Comparison of ENCODE assay signal across 8 mouse cellular contexts in the genomic region with DNA sequence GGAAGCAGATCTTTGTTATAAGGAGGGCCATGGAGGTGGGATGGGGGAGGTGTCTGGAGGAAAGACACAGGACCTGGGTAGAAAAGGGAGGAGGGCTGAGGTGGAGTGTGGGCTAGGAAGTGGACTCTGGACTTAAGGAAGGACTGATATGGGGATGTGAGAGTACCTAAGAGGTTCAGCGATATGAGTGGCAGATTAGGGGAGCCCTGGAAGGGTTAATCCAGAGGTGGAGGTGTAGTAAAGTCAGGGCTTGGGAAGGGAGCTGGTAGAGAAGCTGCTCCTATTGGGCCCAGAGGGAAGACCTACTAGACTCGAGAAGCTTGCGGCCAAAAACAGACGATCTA. TPM values are rescaled to one million over a fixed set of nuclear protein-coding genes. Genes with fewer than 3 reads are reported as not detected.
DNase-seq lines count a peak whose midpoint lies in the region; ATAC-seq lines count a peak whose summit lies in the region.

No protein-coding gene starts in this region.

- no peak for DNase-seq in kidney, postnatal 14 days
- peak; percentile 26 for DNase-seq in brain, adult 2 months (ENCODE audit: low read depth, low spot score)
- DNase-seq in midbrain, embryonic 14.5 days = no peak
- DNase-seq in thymus, postnatal 36 days = no peak
- DNase-seq in spleen, postnatal 10 days (ENCODE audit: low spot score in 2 of 2) = no peak
- DNase-seq in cerebellum, postnatal 4 days (ENCODE audit: low spot score in 2 of 2) = no peak

- WGBS in kidney, embryonic 14.5 days = 45% methylated on average over 4 of the region's 4 CpGs
- 21% methylated on average over 4 of the region's 4 CpGs for WGBS in hindbrain, embryonic 13.5 days
- WGBS in midbrain, embryonic 14.5 days = 30% methylated on average over 4 of the region's 4 CpGs

- no peaks in the 10 kb centered on the region; the same call in 1 of the 2 replicates for H3K36me3 ChIP-seq in kidney, embryonic 14.5 days (ENCODE audit: control insufficient read depth, insufficient read depth, low read length)
- H3K36me3 ChIP-seq in hindbrain, embryonic 13.5 days = peaks cover 20% of the 10 kb centered on the region
- H3K36me3 ChIP-seq in midbrain, embryonic 14.5 days (ENCODE audit: control insufficient read depth, insufficient read depth, low read length) = peaks cover 16% of the 10 kb centered on the region

- no peaks in the 10 kb centered on the region for H3K27me3 ChIP-seq in kidney, embryonic 14.5 days (ENCODE audit: control insufficient read depth, insufficient read depth, low read length)
- H3K27me3 ChIP-seq in hindbrain, embryonic 13.5 days = no peaks in the 10 kb centered on the region
- no peaks in the 10 kb centered on the region for H3K27me3 ChIP-seq in midbrain, embryonic 14.5 days (ENCODE audit: control insufficient read depth, insufficient read depth, low read length)

- peak overlapping the region; percentile 48 for H3K4me3 ChIP-seq in kidney, embryonic 14.5 days (ENCODE audit: low read length)
- H3K4me3 ChIP-seq in hindbrain, embryonic 13.5 days = peak overlapping the region; percentile 45
- H3K4me3 ChIP-seq in midbrain, embryonic 14.5 days (replicated peaks; ENCODE audit: low read depth, low read length) = peak overlapping the region; percentile 44

- H3K4me2 ChIP-seq in kidney, embryonic 14.5 days (replicated peaks; ENCODE audit: low read depth, low read length) = peak overlapping the region; percentile 39
- H3K4me2 ChIP-seq in hindbrain, embryonic 13.5 days = peak overlapping the region; percentile 59
- peak overlapping the region; percentile 56 for H3K4me2 ChIP-seq in midbrain, embryonic 14.5 days (ENCODE audit: low read length)

- H3K27ac ChIP-seq in kidney, embryonic 14.5 days (ENCODE audit: low read depth, low read length) = no peak overlapping the region
- peak overlapping the region; percentile 85 for H3K27ac ChIP-seq in hindbrain, embryonic 13.5 days
- H3K27ac ChIP-seq in midbrain, embryonic 14.5 days (replicated peaks; ENCODE audit: low read depth, low read length) = peak overlapping the region; percentile 74

- peak overlapping the region; percentile 45 for H3K9ac ChIP-seq in kidney, embryonic 14.5 days (ENCODE audit: low read depth, low read length)
- H3K9ac ChIP-seq in hindbrain, embryonic 13.5 days = peak overlapping the region; percentile 70
- peak overlapping the region; percentile 49 for H3K9ac ChIP-seq in midbrain, embryonic 14.5 days (replicated peaks; ENCODE audit: low read length)

- ATAC-seq in kidney, embryonic 14.5 days (ENCODE audit: low FRiP score, low TSS enrichment) = peak; percentile 6; the same call in 1 of the 2 replicates
- no peak for ATAC-seq in hindbrain, embryonic 13.5 days (ENCODE audit: low FRiP score)
- no peak for ATAC-seq in midbrain, embryonic 14.5 days (ENCODE audit: low FRiP score, low TSS enrichment)

- no peaks in the 10 kb centered on the region; the same call in 1 of the 2 replicates for H3K4me1 ChIP-seq in kidney, embryonic 14.5 days (ENCODE audit: control insufficient read depth, insufficient read depth, low read length)
- H3K4me1 ChIP-seq in hindbrain, embryonic 13.5 days (replicated peaks) = peaks cover 12% of the 10 kb centered on the region
- H3K4me1 ChIP-seq in midbrain, embryonic 14.5 days (ENCODE audit: control insufficient read depth, insufficient read depth, low read length) = peaks cover 5% of the 10 kb centered on the region; the same call in 1 of the 2 replicates

- H3K9me3 ChIP-seq in kidney, embryonic 14.5 days (ENCODE audit: control insufficient read depth, low read length) = no peaks in the 10 kb centered on the region
- no peaks in the 10 kb centered on the region for H3K9me3 ChIP-seq in hindbrain, embryonic 13.5 days
- no peaks in the 10 kb centered on the region for H3K9me3 ChIP-seq in midbrain, embryonic 14.5 days (ENCODE audit: control insufficient read depth, low read length)

RNA-seq across cellular contexts. Expression of a gene that starts 0.7 kb away (rescaled TPM):
- 74.5 and 80.1 TPM in 2 replicates for polyA plus RNA-seq in kidney, embryonic 14.5 days (2014; fragmentation: Nextera tagmentation; extraction: Ambion mirVana)
- 113 TPM in 2 replicates for polyA plus RNA-seq in hindbrain, embryonic 13.5 days (2015; fragmentation: Nextera tagmentation; extraction: Ambion mirVana)
- 126 and 144 TPM in 2 replicates for polyA plus RNA-seq in midbrain, embryonic 14.5 days (2014; fragmentation: Nextera tagmentation; extraction: Ambion mirVana)

RNA-seq across cellular contexts. Expression of a gene that starts 6.8 kb away (rescaled TPM):
- 0.23 TPM in 1 of 2 replicates, not detected in the other for polyA plus RNA-seq in kidney, embryonic 14.5 days (2014; fragmentation: Nextera tagmentation; extraction: Ambion mirVana)
- 0.60 TPM in 1 of 2 replicates, not detected in the other for polyA plus RNA-seq in hindbrain, embryonic 13.5 days (2015; fragmentation: Nextera tagmentation; extraction: Ambion mirVana)
- not detected in 2 replicates for polyA plus RNA-seq in midbrain, embryonic 14.5 days (2014; fragmentation: Nextera tagmentation; extraction: Ambion mirVana)

RNA-seq across cellular contexts. Expression of a gene that starts 14.8 kb away (rescaled TPM):
- polyA plus RNA-seq in kidney, embryonic 14.5 days (2014; fragmentation: Nextera tagmentation; extraction: Ambion mirVana) = 26.0 and 34.0 TPM in 2 replicates
- 32.2 and 32.4 TPM in 2 replicates for polyA plus RNA-seq in hindbrain, embryonic 13.5 days (2015; fragmentation: Nextera tagmentation; extraction: Ambion mirVana)
- 23.9 and 29.5 TPM in 2 replicates for polyA plus RNA-seq in midbrain, embryonic 14.5 days (2014; fragmentation: Nextera tagmentation; extraction: Ambion mirVana)

RNA-seq across cellular contexts. Expression of a gene that starts 21.8 kb away (rescaled TPM):
- polyA plus RNA-seq in kidney, embryonic 14.5 days (2014; fragmentation: Nextera tagmentation; extraction: Ambion mirVana) = 15.6 and 21.5 TPM in 2 replicates
- 53.9 and 55.5 TPM in 2 replicates for polyA plus RNA-seq in hindbrain, embryonic 13.5 days (2015; fragmentation: Nextera tagmentation; extraction: Ambion mirVana)
- polyA plus RNA-seq in midbrain, embryonic 14.5 days (2014; fragmentation: Nextera tagmentation; extraction: Ambion mirVana) = 72.2 and 73.0 TPM in 2 replicates

RNA-seq across cellular contexts. Expression of a gene that starts 32.0 kb away (rescaled TPM):
- 21.3 and 47.4 TPM in 2 replicates for polyA plus RNA-seq in kidney, embryonic 14.5 days (2014; fragmentation: Nextera tagmentation; extraction: Ambion mirVana)
- polyA plus RNA-seq in hindbrain, embryonic 13.5 days (2015; fragmentation: Nextera tagmentation; extraction: Ambion mirVana) = 43.0 and 46.3 TPM in 2 replicates
- 39.3 and 53.8 TPM in 2 replicates for polyA plus RNA-seq in midbrain, embryonic 14.5 days (2014; fragmentation: Nextera tagmentation; extraction: Ambion mirVana)
